Comparison of ENCODE assay signal across 9 mouse cellular contexts in genomic region chr13:74259460-74260230, GRCm38 (mm10). TPM values are rescaled to one million over a fixed set of nuclear protein-coding genes. Genes with fewer than 3 reads are reported as not detected.
DNase-seq lines count a peak whose midpoint lies in the region; ATAC-seq and TF ChIP-seq lines count a peak whose summit lies in the region.
"Had no signal": no experiment of that assay in that cellular context is flagged by ENCODE, and none has a peak within 500 bp of the region (broad histone marks: within the 10 kb centered on the region; RNA-seq: fewer than 3 reads in every experiment).

No protein-coding gene starts in this region.

- peak; percentile 79 for ATAC-seq in forebrain, embryonic 12.5 days (ENCODE audit: low FRiP score)
- peak; percentile 86 for ATAC-seq in neural tube, embryonic 12.5 days (ENCODE audit: low FRiP score, low read depth)
- ATAC-seq: Patski had no signal

- H3K4me2 ChIP-seq in forebrain, embryonic 12.5 days = peak overlapping the region; percentile 90
- peak overlapping the region; percentile 90 for H3K4me2 ChIP-seq in neural tube, embryonic 12.5 days (replicated peaks)

- no peaks in the 10 kb centered on the region for H3K36me3 ChIP-seq in forebrain, embryonic 12.5 days (replicated peaks)
- no peaks in the 10 kb centered on the region for H3K36me3 ChIP-seq in neural tube, embryonic 12.5 days

- peak overlapping the region; percentile 51 for H3K4me3 ChIP-seq in forebrain, embryonic 12.5 days (replicated peaks)
- H3K4me3 ChIP-seq in lung, adult 2 months (replicated peaks; ENCODE audit: extremely low read depth, low read depth, low read length) = peak overlapping the region; percentile 55
- peak overlapping the region; percentile 45 for H3K4me3 ChIP-seq in neural tube, embryonic 12.5 days

- TF ChIP-seq POLR2A in lung, adult 2 months (IDR thresholded peaks at IDR 0.05; ENCODE audit: borderline replicate concordance, extremely low read depth, low read depth, low read length) = no peak

- H3K27ac ChIP-seq in forebrain, embryonic 12.5 days = no peak overlapping the region
- no peak overlapping the region for H3K27ac ChIP-seq in neural tube, embryonic 12.5 days

- no peaks in the 10 kb centered on the region for H3K9me3 ChIP-seq in forebrain, embryonic 12.5 days
- no peaks in the 10 kb centered on the region for H3K9me3 ChIP-seq in neural tube, embryonic 12.5 days

- peak overlapping the region; percentile 78 for H3K9ac ChIP-seq in forebrain, embryonic 12.5 days
- peak overlapping the region; percentile 72 for H3K9ac ChIP-seq in neural tube, embryonic 12.5 days

- no peaks in the 10 kb centered on the region for H3K27me3 ChIP-seq in forebrain, embryonic 12.5 days
- H3K27me3 ChIP-seq in neural tube, embryonic 12.5 days (replicated peaks) = no peaks in the 10 kb centered on the region

- intact Hi-C loops in heart, postnatal 14 days (cut with DNase I) = no loop called here

- peak; percentile 36 to 49 for DNase-seq in left cerebral cortex, adult 18-20 months (ENCODE audit: low spot score in 2 of 2)
- DNase-seq in left cerebral cortex, adult 11 months (ENCODE audit: low spot score) = no peak
- DNase-seq in heart, postnatal 14 days = peak; percentile 67 to 72
- peak; percentile 73 to 82 for DNase-seq in kidney, postnatal 4 days
- peak; percentile 40 for DNase-seq in lung, adult 2 months
- DNase-seq in testis, postnatal 14 days (ENCODE audit: low spot score) = peak; percentile 26

- no peak for TF ChIP-seq CTCF in lung, adult 2 months (IDR thresholded peaks at IDR 0.05; ENCODE audit: insufficient read depth, low read length)

- WGBS in forebrain, embryonic 12.5 days = 4% methylated on average over 35 of the region's 35 CpGs
- 5% methylated on average over 35 of the region's 35 CpGs for whole genome bisulfite sequencing in lung, adult 2 months
- 4% methylated on average over 35 of the region's 35 CpGs for WGBS in neural tube, embryonic 12.5 days

- H3K4me1 ChIP-seq in forebrain, embryonic 12.5 days = peaks cover 7% of the 10 kb centered on the region
- H3K4me1 ChIP-seq in lung, adult 2 months (ENCODE audit: control insufficient read depth, insufficient read depth, low read length) = peaks cover 3% of the 10 kb centered on the region; the same call in 1 of the 2 replicates
- 0 out of 2 replicates have a peak, but pooled peaks cover 5% of the 10 kb centered on the region for H3K4me1 ChIP-seq in neural tube, embryonic 12.5 days

RNA-seq across cellular contexts. Expression of gene Ahrr, which starts 32.5 kb away (rescaled TPM):
- 1 to 10 TPM; 1.4 to 2.1 TPM for total RNA-seq in left cerebral cortex, adult 18-20 months (2021)
- 1.4 and 2.0 TPM in 2 replicates for polyA plus RNA-seq in forebrain, embryonic 12.5 days (2016; fragmentation: Nextera tagmentation; extraction: Ambion mirVana)
- total RNA-seq in heart, postnatal 14 days (2021) = under 1 TPM; 0.48 to 0.71 TPM
- polyA plus RNA-seq in lung, adult 2 months (2012; rRNA removed) = 0.34 and 0.40 TPM in 2 replicates
- 0.77 and 1.3 TPM in 2 replicates for polyA plus RNA-seq in neural tube, embryonic 12.5 days (2016; fragmentation: Nextera tagmentation; extraction: Ambion mirVana)
- polyA plus RNA-seq: Patski had no signal

RNA-seq across cellular contexts. Expression of gene Exoc3, which starts 51.1 kb away (rescaled TPM):
- total RNA-seq in left cerebral cortex, adult 18-20 months (2021) = 10 to 100 TPM; 70.5 to 73.8 TPM
- 80.6 and 87.3 TPM in 2 replicates for polyA plus RNA-seq in forebrain, embryonic 12.5 days (2016; fragmentation: Nextera tagmentation; extraction: Ambion mirVana)
- 10 to 100 TPM; 47.8 to 52.9 TPM for total RNA-seq in heart, postnatal 14 days (2021)
- 22.5 and 30.2 TPM in 2 replicates for polyA plus RNA-seq in lung, adult 2 months (2012; rRNA removed)
- polyA plus RNA-seq in neural tube, embryonic 12.5 days (2016; fragmentation: Nextera tagmentation; extraction: Ambion mirVana) = 83.6 and 91.4 TPM in 2 replicates

RNA-seq across cellular contexts. Expression of gene Pdcd6, which starts 57.7 kb away (rescaled TPM):
- total RNA-seq in left cerebral cortex, adult 18-20 months (2021) = 10 to 100 TPM; 79.6 to 79.7 TPM
- polyA plus RNA-seq in forebrain, embryonic 12.5 days (2016; fragmentation: Nextera tagmentation; extraction: Ambion mirVana) = 105 and 114 TPM in 2 replicates
- total RNA-seq in heart, postnatal 14 days (2021) = 10 to 100 TPM; 47.1 to 52.6 TPM
- polyA plus RNA-seq in lung, adult 2 months (2012; rRNA removed) = 66.8 and 78.3 TPM in 2 replicates
- 107 TPM in 2 replicates for polyA plus RNA-seq in neural tube, embryonic 12.5 days (2016; fragmentation: Nextera tagmentation; extraction: Ambion mirVana)
